Mouse (Mus musculus): ENCODE measurements around the gene Muc16. TPM values are rescaled to one million over a fixed set of nuclear protein-coding genes. Genes with fewer than 3 reads are reported as not detected.

Muc16 gene
- polyA plus RNA-seq, 1 experiment from 2014 or later, result not detected

GRCm38 (mm10) chr9:18467350-18467749 is 207.0 kb downstream of the Muc16 start:
- in situ Hi-C loops (cut with MboI; ENCODE audit: low pct_unique_long_range_greater_than_20kb), result no loop called here

GRCm38 (mm10) chr9:18456520-18456919 is 217.8 kb downstream of the Muc16 start:
- ATAC-seq (peak; percentile 93), DNase-seq (ENCODE audit: low read depth, low spot score) (peak; percentile 73)
- POLR2A ChIA-PET, result no interaction called here
- no peaks in the 10 kb centered on the region for H3K27me3 ChIP-seq
- CTCF ChIA-PET, result interaction anchor here (0.8 to 2.0 kb wide), 3 partner anchors 11 to 28 kb away, joined by 3 to 4 read pairs (median 3); no protein-coding TSS in a partner anchor
- no peak for TF ChIP-seq CTCF (IDR thresholded peaks at IDR 0.05)
- in situ Hi-C loops (cut with MboI; ENCODE audit: low pct_unique_long_range_greater_than_20kb), result no loop called here

More at GRCm38 (mm10) chr9:18467350-18467749, 207.0 kb downstream of the Muc16 start:
- DNase-seq (ENCODE audit: low read depth, low spot score) (no peak), ATAC-seq (no peak)
- no peaks in the 10 kb centered on the region for H3K27me3 ChIP-seq
- POLR2A ChIA-PET, result no interaction called here
- CTCF ChIA-PET, result no interaction called here
- no peak for TF ChIP-seq CTCF (IDR thresholded peaks at IDR 0.05)

Other genes with a start within 250 kb of the Muc16 start
- gene Mbd3l2, start 243.9 kb downstream of the Muc16 start, polyA plus RNA-seq (2021), result not detected
- gene Zfp558, start 196.3 kb downstream of the Muc16 start, polyA plus RNA-seq (2021), result 3.7 TPM
- 0.09 TPM for gene Mbd3l1, start 196.2 kb downstream of the Muc16 start, polyA plus RNA-seq (2021)
- not detected for gene Olfr24, start 89.5 kb upstream of the Muc16 start, polyA plus RNA-seq (2021)
- gene Olfr828, start 145.0 kb upstream of the Muc16 start, polyA plus RNA-seq (2021), result not detected
- gene Olfr829, start 180.4 kb upstream of the Muc16 start, polyA plus RNA-seq (2021), result not detected
- gene Olfr830, start 200.2 kb upstream of the Muc16 start, polyA plus RNA-seq (2021), result not detected

Measured in Patski (cell line).